Mouse (Mus musculus): ENCODE data around the gene B4galnt2.
"Not testable (repeated sequence)": the region's sequence is repeated elsewhere in the genome, so short reads cannot be mapped to it uniquely, and the experiment has no call there.

The B4galnt2 gene

GRCm38 (mm10) chr11:95896446-95897179 lies 18.1 kb downstream of the B4galnt2 start:
- DNase-seq (ENCODE audit: low spot score in 2 of 2) = no peak

DNA sequence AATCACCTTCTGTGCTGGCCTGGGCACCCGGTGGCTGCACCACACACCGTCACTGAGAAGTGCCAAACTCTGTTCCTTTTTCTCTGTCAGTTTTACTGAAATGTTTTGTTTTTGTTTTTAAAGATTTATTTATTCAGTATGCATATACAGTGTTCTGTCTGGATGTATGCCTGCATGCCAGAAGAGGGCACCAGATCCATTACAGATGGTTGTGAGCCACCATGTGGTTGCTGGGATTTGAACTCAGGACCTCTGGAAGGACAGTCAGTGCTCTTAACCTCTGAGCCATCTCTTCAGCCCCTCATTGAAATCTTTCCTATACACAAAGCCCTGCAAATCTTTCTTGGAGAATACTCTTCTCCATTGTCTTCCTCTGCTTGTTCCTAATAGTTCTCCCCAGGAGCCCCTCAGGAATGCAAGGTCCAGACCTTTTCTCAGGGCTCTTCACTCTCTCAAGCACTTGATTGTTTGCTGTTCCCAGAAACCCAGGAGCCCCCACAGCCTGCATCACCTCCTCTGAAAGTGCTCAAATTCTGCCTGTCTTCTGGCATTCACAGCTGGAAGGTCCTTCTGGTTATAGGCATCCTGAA lies 24.1 kb downstream of the B4galnt2 start:
- no peak for DNase-seq (ENCODE audit: low spot score in 2 of 2)

DNA sequence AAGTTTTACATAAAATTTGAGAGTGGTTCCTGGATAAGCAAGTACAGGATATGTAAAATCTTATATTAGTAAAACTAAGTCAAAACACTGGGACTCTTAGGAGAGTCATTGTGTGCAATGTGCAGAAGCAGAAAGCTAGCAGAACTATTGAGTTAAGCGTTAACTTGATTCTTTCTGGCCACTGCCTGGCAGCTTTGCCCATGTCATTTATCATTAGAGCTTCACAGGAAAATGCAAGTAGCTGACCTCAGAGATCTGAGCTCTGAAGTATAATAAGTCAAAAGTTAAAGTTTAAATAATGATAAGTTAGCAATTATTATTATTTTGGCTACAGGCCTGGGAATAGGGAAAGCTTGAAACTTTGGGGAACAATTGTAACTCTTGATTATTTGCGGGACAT lies 34.8 kb downstream of the B4galnt2 start:
- not testable (repeated sequence) for DNase-seq (ENCODE audit: low spot score in 2 of 2)

DNA sequence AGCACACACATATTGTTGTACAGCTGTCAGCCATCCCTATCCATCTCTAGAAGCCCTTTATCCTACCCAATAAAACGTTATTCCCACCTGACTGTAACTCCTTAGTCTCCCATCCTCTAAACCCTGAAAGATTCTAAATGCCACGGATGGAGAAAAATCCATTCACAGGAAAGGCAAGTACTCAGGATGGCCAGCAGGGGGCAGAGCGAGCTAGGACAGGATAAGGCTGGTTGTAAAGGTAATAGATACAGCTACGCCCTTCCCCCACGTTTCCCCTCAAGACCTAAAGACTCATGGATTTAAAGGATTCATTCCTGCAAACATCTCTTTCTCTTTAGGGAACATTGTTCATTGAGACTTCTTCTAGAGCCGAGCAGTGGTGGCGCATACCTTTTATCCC lies 38.4 kb downstream of the B4galnt2 start:
- peak; percentile 11 to 45 for DNase-seq (ENCODE audit: low spot score in 2 of 2)

- DNase-seq (ENCODE audit: low spot score in 2 of 2) = no peak
Observed at GRCm38 (mm10) chr11:95875804-95876203, 38.9 kb downstream of the B4galnt2 start.

- no peak for DNase-seq (ENCODE audit: low spot score in 2 of 2)
Observed at GRCm38 (mm10) chr11:95869918-95870470, 44.7 kb downstream of the B4galnt2 start.

GRCm38 (mm10) chr11:95869442-95869841 lies 45.2 kb downstream of the B4galnt2 start:
- no peak for DNase-seq (ENCODE audit: low spot score in 2 of 2)

- DNase-seq (ENCODE audit: low spot score in 2 of 2) = no peak
Observed at GRCm38 (mm10) chr11:95861397-95861796, 53.3 kb downstream of the B4galnt2 start.

GRCm38 (mm10) chr11:95860071-95860490 lies 54.6 kb downstream of the B4galnt2 start:
- DNase-seq (ENCODE audit: low spot score in 2 of 2) = no peak

- no peak for DNase-seq (ENCODE audit: low spot score in 2 of 2)
Observed at GRCm38 (mm10) chr11:95859468-95859855, 55.2 kb downstream of the B4galnt2 start.

DNA sequence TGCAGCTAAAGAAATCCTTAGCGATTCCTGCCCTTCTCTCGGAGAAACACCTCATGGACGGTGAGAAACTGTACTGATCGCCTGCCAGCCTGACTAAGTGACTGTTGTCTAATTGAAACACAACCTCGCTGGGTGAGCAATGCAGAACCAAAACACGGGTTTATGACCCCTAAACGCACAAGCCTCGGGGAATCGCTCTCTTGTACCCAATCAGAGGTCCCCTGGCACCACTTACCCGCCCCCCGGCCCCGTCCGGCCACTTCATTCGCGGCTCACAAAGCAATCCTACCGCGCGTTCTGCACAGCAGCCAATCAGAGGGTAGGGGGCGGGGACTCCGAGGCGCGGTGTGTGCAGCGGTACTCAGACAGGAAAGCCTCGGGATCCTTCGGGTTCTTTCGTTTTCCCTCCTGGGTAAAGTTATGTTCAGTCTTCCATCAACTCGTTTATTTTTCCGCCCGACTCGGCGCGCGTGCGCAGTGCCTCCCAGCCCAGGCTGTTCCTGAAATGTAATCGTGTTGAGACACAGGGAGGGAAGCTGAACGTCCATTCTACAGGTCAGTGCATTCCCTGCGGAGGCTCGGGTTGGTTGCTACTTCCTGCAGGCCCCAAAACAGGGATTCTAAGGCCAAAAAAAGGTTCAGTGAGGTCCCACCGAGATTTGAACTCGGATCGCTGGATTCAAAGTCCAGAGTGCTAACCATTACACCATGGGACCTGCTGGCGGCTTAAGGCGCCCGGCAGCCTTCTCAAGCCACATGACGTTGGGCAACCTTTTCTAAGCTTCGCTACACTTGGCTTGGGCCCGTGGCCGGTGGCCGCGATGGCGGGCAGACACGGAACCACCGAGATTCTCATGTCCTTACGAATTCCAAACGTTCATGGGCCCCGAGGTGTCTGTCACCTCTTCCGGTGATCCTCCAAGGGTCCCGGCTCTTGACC lies 55.9 kb downstream of the B4galnt2 start:
- DNase-seq (ENCODE audit: low spot score in 2 of 2) = peak; percentile 94 to 99

DNA sequence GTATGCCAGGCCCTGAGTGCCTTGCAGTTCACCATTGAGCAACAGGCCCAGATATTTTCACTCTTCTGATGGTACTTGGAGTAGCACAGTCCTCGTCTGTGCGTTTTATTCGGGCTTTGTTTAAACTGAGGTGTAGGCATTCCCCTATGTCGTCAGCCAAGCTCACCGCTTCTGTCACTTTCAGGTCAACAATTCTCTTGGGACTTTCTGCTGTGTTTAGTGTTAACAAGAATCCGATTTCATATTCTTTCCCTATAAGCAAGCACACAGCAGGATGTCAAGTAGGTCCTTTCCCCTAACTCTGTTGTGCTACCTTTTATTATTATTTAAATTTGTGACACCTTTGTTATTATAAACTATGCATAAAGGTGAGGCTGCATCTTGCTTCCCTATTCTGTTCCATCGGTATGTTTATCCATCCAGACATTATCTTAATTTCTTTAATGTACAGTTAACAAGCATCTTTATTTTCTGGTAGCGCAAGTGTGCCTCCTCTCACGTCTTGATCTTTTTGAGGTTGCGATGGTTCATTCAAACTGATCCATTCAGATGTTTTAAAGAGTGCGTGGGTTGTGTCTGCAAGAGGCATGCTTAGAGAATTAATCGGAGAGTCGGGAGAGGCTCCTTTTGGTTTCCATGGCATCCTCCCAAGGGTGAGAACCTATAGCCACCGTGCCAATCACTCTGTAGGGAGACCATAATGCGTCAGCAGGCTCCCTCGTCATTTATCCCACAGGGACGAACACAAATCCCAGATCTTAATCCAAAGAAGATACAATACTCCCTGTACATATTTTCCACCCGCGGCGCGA lies 56.8 kb downstream of the B4galnt2 start:
- DNase-seq (ENCODE audit: low spot score in 2 of 2) = no peak

DNA sequence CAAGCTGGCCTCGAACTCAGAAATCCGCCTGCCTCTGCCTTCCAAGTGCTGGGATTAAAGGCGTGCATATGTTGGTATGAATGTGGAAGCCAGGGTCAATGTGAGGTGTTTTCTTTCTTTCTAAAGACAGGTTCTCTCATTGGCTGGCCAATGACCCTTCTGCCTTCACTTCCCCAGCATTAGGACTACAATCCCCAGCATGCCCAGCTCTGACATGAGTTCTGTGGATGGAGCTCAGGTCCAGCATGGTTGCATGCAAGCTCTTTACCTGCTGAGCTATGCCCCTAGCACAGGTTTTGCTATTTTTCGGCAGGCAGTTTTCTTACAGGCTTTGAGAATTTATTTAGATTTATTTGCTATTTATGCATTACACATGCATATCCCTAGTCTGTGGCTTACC lies 57.4 kb downstream of the B4galnt2 start:
- DNase-seq (ENCODE audit: low spot score in 2 of 2) = no peak

DNA sequence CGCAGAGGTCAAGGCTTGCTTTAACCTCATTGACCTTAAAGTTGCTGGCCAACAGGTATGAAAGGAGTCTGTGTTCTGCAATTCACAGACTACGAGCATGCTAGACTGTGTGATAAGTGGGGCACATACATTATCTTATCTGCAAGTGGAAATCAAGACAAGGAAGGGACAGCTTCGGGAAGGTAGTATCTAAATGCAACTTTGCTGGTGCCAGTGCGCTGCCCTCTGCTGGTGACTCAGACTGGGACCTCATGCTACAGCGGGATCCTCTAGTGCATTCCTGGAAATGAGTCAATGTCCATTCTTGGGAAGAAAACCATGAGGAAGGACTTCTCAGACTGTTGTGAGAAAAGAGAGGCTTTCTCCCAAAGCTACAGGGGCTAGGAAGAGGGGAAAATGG lies 61.0 kb downstream of the B4galnt2 start:
- peak in 1 of 2 experiments; percentile 49 for DNase-seq (ENCODE audit: low spot score in 2 of 2)

GRCm38 (mm10) chr11:95850898-95851297 lies 63.8 kb downstream of the B4galnt2 start:
- DNase-seq (ENCODE audit: low spot score in 2 of 2) = no peak

GRCm38 (mm10) chr11:95844935-95845334 lies 69.8 kb downstream of the B4galnt2 start:
- no peak for DNase-seq (ENCODE audit: low spot score in 2 of 2)

GRCm38 (mm10) chr11:95843421-95843950 lies 71.2 kb downstream of the B4galnt2 start:
- DNase-seq (ENCODE audit: low spot score in 2 of 2) = no peak

GRCm38 (mm10) chr11:95842953-95843352 lies 71.7 kb downstream of the B4galnt2 start:
- DNase-seq (ENCODE audit: low spot score in 2 of 2) = no peak

DNA sequence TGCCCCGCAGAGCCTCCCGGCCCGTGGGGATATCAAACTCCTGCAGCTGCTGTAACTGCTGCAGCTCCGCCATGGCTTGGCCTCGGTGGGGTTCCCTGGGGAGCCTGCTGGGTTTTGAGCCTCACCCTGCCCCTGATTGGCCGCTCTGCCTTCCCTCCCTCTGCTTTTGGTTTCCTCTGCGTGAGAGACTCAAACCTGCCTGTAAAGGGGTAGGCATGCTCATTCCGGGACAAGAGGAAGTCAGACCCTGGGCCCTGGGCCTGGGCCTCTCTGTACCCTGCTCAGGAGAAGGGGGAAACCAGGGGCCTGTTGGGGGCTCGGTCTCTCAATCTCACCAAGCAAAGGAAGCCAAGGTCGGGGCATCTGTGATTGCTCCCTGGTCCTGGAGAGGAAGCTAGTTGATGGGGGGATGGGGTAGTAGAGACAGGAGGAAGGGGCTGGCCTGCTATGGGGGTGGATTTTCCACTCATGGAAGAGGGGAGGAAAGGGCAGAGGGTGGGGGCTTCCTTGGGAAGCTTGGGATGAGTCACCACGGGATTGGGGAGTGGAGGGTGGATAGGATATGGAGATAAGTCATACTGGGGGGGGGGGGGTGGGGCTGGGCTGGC lies 72.5 kb downstream of the B4galnt2 start, which contains the start of gene Abi3:
TSS of gene Abi3 (minus strand) at position 403 of the 608 bp plus-strand sequence.
- no peak for DNase-seq (ENCODE audit: low spot score in 2 of 2)

DNA sequence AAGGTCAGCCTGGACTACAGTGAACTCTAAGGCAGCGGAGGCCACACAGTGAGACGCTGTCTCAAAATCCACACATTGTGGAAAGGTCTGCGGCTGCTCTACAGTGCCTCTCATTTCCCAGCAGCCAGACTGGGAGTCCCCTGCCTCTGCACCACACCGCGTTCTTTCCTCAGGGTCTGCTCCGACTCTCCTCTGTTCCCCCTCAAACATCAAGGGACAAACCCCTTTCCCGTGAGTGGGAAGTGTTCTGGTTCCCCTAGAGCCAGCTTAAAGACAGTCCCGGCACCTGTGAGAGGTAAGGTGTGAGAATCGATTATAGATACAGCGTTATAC lies 73.2 kb downstream of the B4galnt2 start:
- no peak for DNase-seq (ENCODE audit: low spot score in 2 of 2)
